Mouse (Mus musculus): ENCODE measurements around the gene Gdf9. TPM values are rescaled to one million over a fixed set of nuclear protein-coding genes. Genes with fewer than 3 reads are reported as not detected.

Gene Gdf9
- polyA plus RNA-seq, 1 experiment from 2014 or later, result 1.1 TPM

- 79% methylated on average over 9 of the region's 9 CpGs for WGBS
- Histone ChIP-seq H3K27ac (no peak overlapping the region), H3K9me3 (peaks cover 11% of the 10 kb centered on the region; the same call in 1 of the 2 replicates), H3K4me1 (peaks cover 34% of the 10 kb centered on the region), H3K27me3 (ENCODE audit: poor library complexity, severe bottlenecking) (peaks cover 82% of the 10 kb centered on the region), H3K36me3 (replicated peaks) (peaks cover 4% of the 10 kb centered on the region; the same call in 1 of the 2 replicates), H3K4me3 (no peak overlapping the region)
- no peak for DNase-seq (ENCODE audit: extremely low spot score, low spot score)
Observed at GRCm38 (mm10) chr11:53483159-53483891, 52.5 kb downstream of the Gdf9 start.

DNA sequence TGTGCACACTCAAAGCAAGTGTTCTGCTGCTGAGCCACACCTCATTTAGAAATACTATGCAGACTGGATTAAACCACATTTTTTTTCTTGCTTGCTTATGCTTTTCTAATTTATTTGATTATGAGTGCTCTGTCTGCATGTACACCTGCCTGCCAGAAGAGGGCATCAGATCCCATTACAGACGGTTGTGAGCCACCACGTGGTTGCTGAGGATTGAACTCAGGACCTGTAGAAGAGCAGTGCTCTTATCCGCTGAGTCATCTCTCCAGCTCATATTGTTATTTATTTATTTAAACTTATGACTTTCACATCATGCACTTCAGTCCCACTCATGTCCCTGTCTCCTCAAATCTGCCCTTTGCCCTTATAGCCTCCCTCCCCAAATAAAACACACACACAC lies 54.9 kb downstream of the Gdf9 start:
- Histone ChIP-seq H3K4me1 (peaks cover 32% of the 10 kb centered on the region), H3K27ac (no peak overlapping the region), H3K27me3 (ENCODE audit: poor library complexity, severe bottlenecking) (peaks cover 73% of the 10 kb centered on the region), H3K4me3 (no peak overlapping the region), H3K36me3 (replicated peaks) (no peaks in the 10 kb centered on the region), H3K9me3 (no peaks in the 10 kb centered on the region)
- WGBS, result 52% methylated on average over 3 of the region's 3 CpGs
- no peak for DNase-seq (ENCODE audit: extremely low spot score, low spot score)

DNA sequence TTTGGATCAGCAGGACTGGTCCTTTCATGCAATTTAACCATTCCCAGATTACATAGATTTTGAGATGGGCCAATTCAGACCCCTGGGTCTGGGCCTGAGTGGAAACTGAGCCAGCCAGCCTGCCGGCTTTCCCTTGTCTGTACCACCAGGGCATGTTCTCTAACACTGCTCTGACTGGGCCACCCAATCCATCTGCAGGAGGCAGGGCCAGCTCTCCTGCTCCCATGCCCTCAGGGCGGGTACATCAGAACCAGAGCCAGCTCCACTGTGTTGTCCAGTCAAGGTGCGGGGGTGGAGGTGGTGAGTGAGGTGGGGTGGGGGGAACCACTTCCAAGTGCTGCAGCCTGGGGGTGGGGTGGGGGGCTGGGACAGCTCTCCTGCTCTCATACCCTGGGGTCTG lies 55.5 kb downstream of the Gdf9 start:
- peaks cover 71% of the 10 kb centered on the region for H3K27me3 ChIP-seq (ENCODE audit: poor library complexity, severe bottlenecking)

DNA sequence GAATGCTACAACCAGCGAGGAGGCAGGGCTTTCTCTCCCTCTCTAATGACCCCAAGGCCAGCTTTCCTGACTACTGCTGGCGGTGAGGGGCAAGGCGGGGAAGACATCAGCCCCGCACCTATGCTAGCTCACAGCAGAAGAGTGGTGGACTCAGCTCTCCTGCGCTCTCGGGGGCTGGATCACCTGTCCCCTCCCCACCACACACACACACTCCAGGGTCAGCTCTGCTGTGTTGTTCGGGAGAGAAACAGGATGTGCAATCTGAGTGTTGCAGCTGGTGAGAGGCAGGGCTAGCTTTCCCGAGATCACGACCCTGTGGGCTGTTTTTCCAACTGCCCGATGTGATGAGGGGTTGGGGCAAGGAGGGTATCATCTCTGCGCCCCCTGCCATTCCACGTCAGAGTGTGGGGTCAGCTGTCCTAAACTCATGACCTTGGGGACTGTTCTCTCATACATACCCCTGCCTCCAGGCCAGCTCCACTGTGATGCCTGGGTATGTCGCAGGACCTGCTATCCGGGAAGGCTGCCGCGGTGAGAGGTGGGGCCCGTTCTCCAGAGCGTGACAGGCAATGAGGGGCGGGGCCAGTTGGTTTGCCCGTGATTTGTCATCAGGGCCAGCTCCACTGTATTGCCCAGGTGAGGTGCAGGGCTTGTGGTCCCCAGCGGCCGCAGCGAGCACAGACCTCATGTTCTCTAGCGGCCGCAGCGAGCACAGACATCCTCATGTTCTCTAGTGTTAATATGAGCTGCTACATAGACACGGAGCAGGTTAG lies 56.2 kb downstream of the Gdf9 start:
- H3K27ac ChIP-seq, result peak overlapping the region; percentile 33; the same call in 1 of the 2 replicates
- no peak for DNase-seq (ENCODE audit: extremely low spot score, low spot score)
- H3K27me3 ChIP-seq (ENCODE audit: poor library complexity, severe bottlenecking), result peaks cover 65% of the 10 kb centered on the region
- peaks cover 45% of the 10 kb centered on the region for H3K4me1 ChIP-seq
- H3K4me3 ChIP-seq, result peak overlapping the region; percentile 31
- WGBS, result 12% methylated on average over 27 of the region's 27 CpGs
- no peaks in the 10 kb centered on the region for H3K9me3 ChIP-seq
- no peaks in the 10 kb centered on the region for H3K36me3 ChIP-seq (replicated peaks)

More for the DNA sequence above, 55.5 kb downstream of the Gdf9 start:
- 69% methylated on average over 3 of the region's 3 CpGs for WGBS
- Histone ChIP-seq H3K27ac (0 out of 2 replicates have a peak overlapping the region, but pooled peaks have one; percentile 33), H3K36me3 (replicated peaks) (no peaks in the 10 kb centered on the region), H3K4me3 (no peak overlapping the region), H3K4me1 (peaks cover 38% of the 10 kb centered on the region), H3K9me3 (no peaks in the 10 kb centered on the region)
- DNase-seq (ENCODE audit: extremely low spot score, low spot score), result no peak

Small RNA genes lying within 50 kb of the gene (microRNA-seq; reads per million reads assigned to microRNA genes)
- gene Mir6920, result not detected

Other genes with a start within 250 kb of the Gdf9 start
- 127 and 136 TPM in 2 replicates for gene Hspa4, start 130.6 kb upstream of the Gdf9 start, polyA plus RNA-seq (2016; fragmentation: Nextera tagmentation; extraction: Ambion mirVana)
- gene Zcchc10, start 106.3 kb upstream of the Gdf9 start, polyA plus RNA-seq (2016; fragmentation: Nextera tagmentation; extraction: Ambion mirVana), result 24.1 and 27.7 TPM in 2 replicates
- 31.5 and 33.5 TPM in 2 replicates for gene Aff4, start 80.2 kb upstream of the Gdf9 start, polyA plus RNA-seq (2016; fragmentation: Nextera tagmentation; extraction: Ambion mirVana)
- gene Leap2, start 7.9 kb upstream of the Gdf9 start, polyA plus RNA-seq (2016; fragmentation: Nextera tagmentation; extraction: Ambion mirVana), result 0.32 TPM in 1 of 2 replicates, not detected in the other
- gene Uqcrq, start 192 bp upstream of the Gdf9 start, polyA plus RNA-seq (2016; fragmentation: Nextera tagmentation; extraction: Ambion mirVana), result 590 and 612 TPM in 2 replicates
- gene Gm10447, start 26.1 kb downstream of the Gdf9 start, polyA plus RNA-seq (2016; fragmentation: Nextera tagmentation; extraction: Ambion mirVana), result not detected in 2 replicates
- 1.2 and 1.7 TPM in 2 replicates for gene Shroom1, start 26.2 kb downstream of the Gdf9 start, polyA plus RNA-seq (2016; fragmentation: Nextera tagmentation; extraction: Ambion mirVana)
- not detected in 2 replicates for gene Gm9837, start 39.5 kb downstream of the Gdf9 start, polyA plus RNA-seq (2016; fragmentation: Nextera tagmentation; extraction: Ambion mirVana)
- 0.30 TPM in 1 of 2 replicates, not detected in the other for gene Gm9945, start 49.1 kb downstream of the Gdf9 start, polyA plus RNA-seq (2016; fragmentation: Nextera tagmentation; extraction: Ambion mirVana)
- gene Sowaha, start 49.3 kb downstream of the Gdf9 start, polyA plus RNA-seq (2016; fragmentation: Nextera tagmentation; extraction: Ambion mirVana), result 0.46 and 0.97 TPM in 2 replicates
- 22.7 and 22.9 TPM in 2 replicates for gene Sept8, start 88.2 kb downstream of the Gdf9 start, polyA plus RNA-seq (2016; fragmentation: Nextera tagmentation; extraction: Ambion mirVana)
- 78.4 and 82.2 TPM in 2 replicates for gene Kif3a, start 136.4 kb downstream of the Gdf9 start, polyA plus RNA-seq (2016; fragmentation: Nextera tagmentation; extraction: Ambion mirVana)
- gene Il4, start 187.6 kb downstream of the Gdf9 start, polyA plus RNA-seq (2016; fragmentation: Nextera tagmentation; extraction: Ambion mirVana), result 0.77 and 0.96 TPM in 2 replicates
- not detected in 2 replicates for gene Il13, start 203.7 kb downstream of the Gdf9 start, polyA plus RNA-seq (2016; fragmentation: Nextera tagmentation; extraction: Ambion mirVana)